Mouse (Mus musculus): Measurements from ENCODE around the gene Zfp369. TPM values are rescaled to one million over a fixed set of nuclear protein-coding genes. Genes with fewer than 3 reads are reported as not detected.

Gene Zfp369
- total RNA-seq, 2 experiments from 2014 or later, result 8.0 to 9.0 TPM

Other genes with a start within 250 kb of the Zfp369 start
- not detected for gene Spata31d1c, start 245.8 kb upstream of the Zfp369 start, total RNA-seq (2021)
- gene Prss47, start 226.1 kb upstream of the Zfp369 start, total RNA-seq (2021), result not detected
- 1 to 10 TPM; 6.6 to 9.4 TPM for gene Mfsd14b, start 165.8 kb upstream of the Zfp369 start, total RNA-seq (2021)
- not detected for gene Olfr465-ps1, start 140.7 kb upstream of the Zfp369 start, total RNA-seq (2021)
- gene Olfr466, start 128.6 kb upstream of the Zfp369 start, total RNA-seq (2021), result not detected
- under 1 TPM in 1 of 2 experiments, not detected in 1; 0.16 TPM for gene Nlrp4f, start 72.8 kb upstream of the Zfp369 start, total RNA-seq (2021)
- gene Gm10775, start 19.3 kb upstream of the Zfp369 start, total RNA-seq (2021), result not detected
- not detected for gene Gm10139, start 233.9 kb downstream of the Zfp369 start, total RNA-seq (2021)